Mouse (Mus musculus): ENCODE measurements around the gene Trim61. TPM values are rescaled to one million over a fixed set of nuclear protein-coding genes. Genes with fewer than 3 reads are reported as not detected.

Trim61 gene
- not detected in 2 replicates for total RNA-seq (2017)

- no peak for ATAC-seq (replicated peaks in 1 of 2; ENCODE audit: insufficient read depth in 1 of 2, low FRiP score in 2 of 2, low TSS enrichment in 1 of 2, low read depth in 1 of 2, poor library complexity in 2 of 2, severe bottlenecking in 2 of 2)
Observed at GRCm38 (mm10) chr8:65018423-65018822, at the start of gene Trim61, which contains the start of gene Trim60. Trim61 (minus strand) TSS chr8:65018523. Trim60 (minus strand) TSS chr8:65018584.

- ATAC-seq (replicated peaks in 1 of 2; ENCODE audit: insufficient read depth in 1 of 2, low FRiP score in 2 of 2, low TSS enrichment in 1 of 2, low read depth in 1 of 2, poor library complexity in 2 of 2, severe bottlenecking in 2 of 2), result no peak
Observed at GRCm38 (mm10) chr8:65067694-65068472, 49.6 kb upstream of the Trim61 start.

GRCm38 (mm10) chr8:65067031-65067430, 48.7 kb upstream of the Trim61 start:
- ATAC-seq (replicated peaks in 1 of 2; ENCODE audit: insufficient read depth in 1 of 2, low FRiP score in 2 of 2, low TSS enrichment in 1 of 2, low read depth in 1 of 2, poor library complexity in 2 of 2, severe bottlenecking in 2 of 2), result no peak

GRCm38 (mm10) chr8:65065622-65066021, 47.3 kb upstream of the Trim61 start:
- ATAC-seq (replicated peaks in 1 of 2; ENCODE audit: insufficient read depth in 1 of 2, low FRiP score in 2 of 2, low TSS enrichment in 1 of 2, low read depth in 1 of 2, poor library complexity in 2 of 2, severe bottlenecking in 2 of 2), result no peak

- ATAC-seq (replicated peaks in 1 of 2; ENCODE audit: insufficient read depth in 1 of 2, low FRiP score in 2 of 2, low TSS enrichment in 1 of 2, low read depth in 1 of 2, poor library complexity in 2 of 2, severe bottlenecking in 2 of 2), result no peak
Observed at GRCm38 (mm10) chr8:65064071-65064470, 45.7 kb upstream of the Trim61 start.

GRCm38 (mm10) chr8:65062195-65062594, 43.9 kb upstream of the Trim61 start:
- ATAC-seq (replicated peaks in 1 of 2; ENCODE audit: insufficient read depth in 1 of 2, low FRiP score in 2 of 2, low TSS enrichment in 1 of 2, low read depth in 1 of 2, poor library complexity in 2 of 2, severe bottlenecking in 2 of 2), result no peak

GRCm38 (mm10) chr8:65056722-65057121, 38.4 kb upstream of the Trim61 start:
- no peak for ATAC-seq (replicated peaks in 1 of 2; ENCODE audit: insufficient read depth in 1 of 2, low FRiP score in 2 of 2, low TSS enrichment in 1 of 2, low read depth in 1 of 2, poor library complexity in 2 of 2, severe bottlenecking in 2 of 2)

- no peak for ATAC-seq (replicated peaks in 1 of 2; ENCODE audit: insufficient read depth in 1 of 2, low FRiP score in 2 of 2, low TSS enrichment in 1 of 2, low read depth in 1 of 2, poor library complexity in 2 of 2, severe bottlenecking in 2 of 2)
Observed at GRCm38 (mm10) chr8:65053968-65054367, 35.6 kb upstream of the Trim61 start.

GRCm38 (mm10) chr8:65053554-65053953, 35.2 kb upstream of the Trim61 start:
- ATAC-seq (replicated peaks in 1 of 2; ENCODE audit: insufficient read depth in 1 of 2, low FRiP score in 2 of 2, low TSS enrichment in 1 of 2, low read depth in 1 of 2, poor library complexity in 2 of 2, severe bottlenecking in 2 of 2), result no peak

GRCm38 (mm10) chr8:65047801-65048200, 29.5 kb upstream of the Trim61 start:
- ATAC-seq (replicated peaks in 1 of 2; ENCODE audit: insufficient read depth in 1 of 2, low FRiP score in 2 of 2, low TSS enrichment in 1 of 2, low read depth in 1 of 2, poor library complexity in 2 of 2, severe bottlenecking in 2 of 2), result no peak

GRCm38 (mm10) chr8:65047193-65047592, 28.9 kb upstream of the Trim61 start:
- no peak for ATAC-seq (replicated peaks in 1 of 2; ENCODE audit: insufficient read depth in 1 of 2, low FRiP score in 2 of 2, low TSS enrichment in 1 of 2, low read depth in 1 of 2, poor library complexity in 2 of 2, severe bottlenecking in 2 of 2)

GRCm38 (mm10) chr8:65046565-65046964, 28.2 kb upstream of the Trim61 start:
- ATAC-seq (replicated peaks in 1 of 2; ENCODE audit: insufficient read depth in 1 of 2, low FRiP score in 2 of 2, low TSS enrichment in 1 of 2, low read depth in 1 of 2, poor library complexity in 2 of 2, severe bottlenecking in 2 of 2), result no peak

- ATAC-seq (replicated peaks in 1 of 2; ENCODE audit: insufficient read depth in 1 of 2, low FRiP score in 2 of 2, low TSS enrichment in 1 of 2, low read depth in 1 of 2, poor library complexity in 2 of 2, severe bottlenecking in 2 of 2), result no peak
Observed at GRCm38 (mm10) chr8:65037117-65037533, 18.8 kb upstream of the Trim61 start, which contains the start of gene Apela. Apela (minus strand) TSS chr8:65037336.

- ATAC-seq (replicated peaks in 1 of 2; ENCODE audit: insufficient read depth in 1 of 2, low FRiP score in 2 of 2, low TSS enrichment in 1 of 2, low read depth in 1 of 2, poor library complexity in 2 of 2, severe bottlenecking in 2 of 2), result no peak
Observed at GRCm38 (mm10) chr8:65034136-65034535, 15.8 kb upstream of the Trim61 start.

- no peak for ATAC-seq (replicated peaks in 1 of 2; ENCODE audit: insufficient read depth in 1 of 2, low FRiP score in 2 of 2, low TSS enrichment in 1 of 2, low read depth in 1 of 2, poor library complexity in 2 of 2, severe bottlenecking in 2 of 2)
Observed at GRCm38 (mm10) chr8:65033056-65033455, 14.7 kb upstream of the Trim61 start.

GRCm38 (mm10) chr8:65032107-65032506, 13.8 kb upstream of the Trim61 start:
- no peak for ATAC-seq (replicated peaks in 1 of 2; ENCODE audit: insufficient read depth in 1 of 2, low FRiP score in 2 of 2, low TSS enrichment in 1 of 2, low read depth in 1 of 2, poor library complexity in 2 of 2, severe bottlenecking in 2 of 2)

GRCm38 (mm10) chr8:65030735-65031485, 12.6 kb upstream of the Trim61 start:
- no peak for ATAC-seq (replicated peaks in 1 of 2; ENCODE audit: insufficient read depth in 1 of 2, low FRiP score in 2 of 2, low TSS enrichment in 1 of 2, low read depth in 1 of 2, poor library complexity in 2 of 2, severe bottlenecking in 2 of 2)

- no peak for ATAC-seq (replicated peaks in 1 of 2; ENCODE audit: insufficient read depth in 1 of 2, low FRiP score in 2 of 2, low TSS enrichment in 1 of 2, low read depth in 1 of 2, poor library complexity in 2 of 2, severe bottlenecking in 2 of 2)
Observed at GRCm38 (mm10) chr8:65029776-65030175, 11.5 kb upstream of the Trim61 start.

Data from hematopoietic stem cell, adult 5-6 weeks (primary cell).